8 mouse cellular contexts compared by ENCODE assay signal in genomic region chr9:66510944-66511343, GRCm38 (mm10). TPM values are rescaled to one million over a fixed set of nuclear protein-coding genes. Genes with fewer than 3 reads are reported as not detected.
DNase-seq lines count a peak whose midpoint lies in the region; ATAC-seq and TF ChIP-seq lines count a peak whose summit lies in the region.

No protein-coding gene starts in this region.

- DNase-seq in heart, adult 11 months = peak; percentile 93
- DNase-seq in heart, adult 8-10 months (ENCODE audit: low spot score) = no peak
- DNase-seq in ovary, postnatal 36 days (ENCODE audit: low spot score) = no peak
- DNase-seq in urinary bladder, postnatal 36 days (ENCODE audit: low spot score in 2 of 2) = no peak

- TF ChIP-seq EP300 in ES-Bruce4 (IDR thresholded peaks at IDR 0.05; ENCODE audit: insufficient read depth, low read depth, low read length) = no peak

- H3K9ac ChIP-seq in ES-Bruce4 (ENCODE audit: low read depth, poor library complexity, severe bottlenecking) = peak overlapping the region; percentile 63
- no peak overlapping the region for H3K9ac ChIP-seq in embryonic facial prominence, embryonic 12.5 days
- peak overlapping the region; percentile 81 for H3K9ac ChIP-seq in intestine, embryonic 16.5 days (ENCODE audit: low read depth, low read length)
- peak overlapping the region; percentile 72 for H3K9ac ChIP-seq in midbrain, embryonic 12.5 days (replicated peaks)

- H3K27ac ChIP-seq in ES-Bruce4 (ENCODE audit: insufficient read depth, low read length) = peak overlapping the region; percentile 51; the same call in 1 of the 2 replicates
- peak overlapping the region; percentile 92 for H3K27ac ChIP-seq in embryonic facial prominence, embryonic 12.5 days
- peak overlapping the region; percentile 98 for H3K27ac ChIP-seq in intestine, embryonic 16.5 days (ENCODE audit: low read length)
- H3K27ac ChIP-seq in midbrain, embryonic 12.5 days (replicated peaks) = peak overlapping the region; percentile 92

- H3K4me3 ChIP-seq in ES-Bruce4 (ENCODE audit: low read depth, low read length) = peak overlapping the region; percentile 77
- H3K4me3 ChIP-seq in embryonic facial prominence, embryonic 12.5 days = peak overlapping the region; percentile 54
- peak overlapping the region; percentile 62 for H3K4me3 ChIP-seq in intestine, embryonic 16.5 days (ENCODE audit: low read length)
- H3K4me3 ChIP-seq in midbrain, embryonic 12.5 days = peak overlapping the region; percentile 52

- no peaks in the 10 kb centered on the region for H3K9me3 ChIP-seq in ES-Bruce4 (replicated peaks; ENCODE audit: control insufficient read depth, insufficient read depth, low read length, poor library complexity, severe bottlenecking)
- H3K9me3 ChIP-seq in embryonic facial prominence, embryonic 12.5 days = no peaks in the 10 kb centered on the region
- H3K9me3 ChIP-seq in intestine, embryonic 16.5 days (ENCODE audit: control insufficient read depth, low read length) = no peaks in the 10 kb centered on the region
- H3K9me3 ChIP-seq in midbrain, embryonic 12.5 days = no peaks in the 10 kb centered on the region

- H3K27me3 ChIP-seq in ES-Bruce4 (ENCODE audit: control insufficient read depth, insufficient read depth, low read length, poor library complexity, severe bottlenecking) = no peaks in the 10 kb centered on the region
- no peaks in the 10 kb centered on the region for H3K27me3 ChIP-seq in embryonic facial prominence, embryonic 12.5 days
- no peaks in the 10 kb centered on the region for H3K27me3 ChIP-seq in intestine, embryonic 16.5 days (replicated peaks; ENCODE audit: control insufficient read depth, insufficient read depth, low read length)
- no peaks in the 10 kb centered on the region for H3K27me3 ChIP-seq in midbrain, embryonic 12.5 days

- no peaks in the 10 kb centered on the region; the same call in 1 of the 2 replicates for H3K36me3 ChIP-seq in ES-Bruce4 (ENCODE audit: control insufficient read depth, insufficient read depth, low read length, poor library complexity, severe bottlenecking)
- peaks cover 43% of the 10 kb centered on the region for H3K36me3 ChIP-seq in embryonic facial prominence, embryonic 12.5 days
- peaks cover 10% of the 10 kb centered on the region for H3K36me3 ChIP-seq in intestine, embryonic 16.5 days (ENCODE audit: control insufficient read depth, insufficient read depth, low read length)
- H3K36me3 ChIP-seq in midbrain, embryonic 12.5 days = peaks cover 59% of the 10 kb centered on the region

- H3K4me2 ChIP-seq in embryonic facial prominence, embryonic 12.5 days (replicated peaks) = peak overlapping the region; percentile 90
- peak overlapping the region; percentile 91 for H3K4me2 ChIP-seq in intestine, embryonic 16.5 days (ENCODE audit: low read depth, low read length)
- peak overlapping the region; percentile 92 for H3K4me2 ChIP-seq in midbrain, embryonic 12.5 days (replicated peaks)

- ATAC-seq in embryonic facial prominence, embryonic 12.5 days (ENCODE audit: insufficient number of reproducible peaks, insufficient read depth, low FRiP score, low TSS enrichment) = no peak
- ATAC-seq in intestine, embryonic 16.5 days = no peak
- no peak for ATAC-seq in midbrain, embryonic 12.5 days (ENCODE audit: low FRiP score, low read depth)

- TF ChIP-seq POLR2A in ES-Bruce4 (IDR thresholded peaks at IDR 0.05; ENCODE audit: insufficient read depth, low read length) = no peak

- TF ChIP-seq CTCF in ES-Bruce4 (IDR thresholded peaks at IDR 0.05; ENCODE audit: low read depth, low read length) = no peak

- 3% methylated on average over 2 of the region's 2 CpGs for WGBS in embryonic facial prominence, embryonic 12.5 days
- WGBS in intestine, embryonic 16.5 days = 9% methylated on average over 2 of the region's 2 CpGs
- 0% methylated on average over 2 of the region's 2 CpGs for WGBS in midbrain, embryonic 12.5 days

- H3K4me1 ChIP-seq in ES-Bruce4 (ENCODE audit: control insufficient read depth, insufficient read depth, low read length) = peaks cover 2% of the 10 kb centered on the region
- H3K4me1 ChIP-seq in embryonic facial prominence, embryonic 12.5 days = peaks cover 24% of the 10 kb centered on the region
- peaks cover 33% of the 10 kb centered on the region for H3K4me1 ChIP-seq in intestine, embryonic 16.5 days (ENCODE audit: control insufficient read depth, insufficient read depth, low read length)
- peaks cover 28% of the 10 kb centered on the region for H3K4me1 ChIP-seq in midbrain, embryonic 12.5 days

RNA-seq across cellular contexts. Expression of gene Fbxl22, which starts 3.4 kb away (rescaled TPM):
- total RNA-seq in heart, adult 8-10 months (2022) = 10 to 100 TPM; 28.1 to 43.0 (median 31.0) TPM
- not detected in 2 replicates for polyA plus RNA-seq in ES-Bruce4 (2011; ENCODE audit: insufficient read depth, insufficient read length, low read depth, missing spikeins)
- 2.3 and 2.5 TPM in 2 replicates for polyA plus RNA-seq in embryonic facial prominence, embryonic 12.5 days (2016; fragmentation: Nextera tagmentation; extraction: Ambion mirVana)
- 12.7 and 14.1 TPM in 2 replicates for polyA plus RNA-seq in intestine, embryonic 16.5 days (2015; fragmentation: Nextera tagmentation; extraction: Ambion mirVana)
- 2.0 and 2.5 TPM in 2 replicates for polyA plus RNA-seq in midbrain, embryonic 12.5 days (2016; fragmentation: Nextera tagmentation; extraction: Ambion mirVana)
